Mouse (Mus musculus) lung, adult 2 months (tissue): ENCODE results near the gene Cep78.

ENCODE experiments used
- CTCF ChIP-seq: fragments of 200-500 bp; IDR thresholded peaks from 2 replicates; pipeline ENCODE4 v1.5.1; 2011; ENCODE audit warnings: mild to moderate bottlenecking, low read length, control low read depth; ENCODE audit not compliant: insufficient read depth
- POLR2A ChIP-seq: fragments of 200-500 bp; IDR thresholded peaks from 2 replicates; pipeline ENCODE4 v1.6.1; 2011; ENCODE audit warnings: low read depth, mild to moderate bottlenecking, control low read depth, low read length, borderline replicate concordance; ENCODE audit errors: extremely low read depth

DNA sequence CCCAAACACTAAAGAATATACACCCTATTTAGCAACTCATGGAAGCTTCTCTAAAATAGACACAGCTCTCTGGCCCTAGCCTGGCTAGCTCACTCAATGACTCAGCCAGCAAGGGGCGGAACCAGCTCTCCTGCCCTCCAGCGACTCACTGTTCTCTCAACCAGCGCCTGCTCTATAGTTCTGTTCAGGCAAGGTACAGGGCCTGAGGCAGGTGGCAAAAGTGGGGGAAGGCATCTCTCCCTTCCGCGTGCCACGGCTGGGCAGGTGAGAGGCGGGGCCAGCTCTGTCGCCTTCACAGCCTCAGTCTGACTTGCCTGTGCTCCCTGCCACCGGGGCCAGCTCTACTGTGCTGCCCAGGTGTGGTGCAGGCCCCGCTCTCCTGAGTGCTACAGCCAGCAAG lies 38.1 kb downstream of the Cep78 start:
- no peak for TF ChIP-seq CTCF
- TF ChIP-seq POLR2A: no peak
